Mouse (Mus musculus): ENCODE data around the gene Bmp3. TPM values are rescaled to one million over a fixed set of nuclear protein-coding genes. Genes with fewer than 3 reads are reported as not detected.

Gene Bmp3
- polyA plus RNA-seq, 1 experiment from 2014 or later: 3.2 TPM

GRCm38 (mm10) chr5:98856356-98856755 is 2.1 kb downstream of the Bmp3 start:
- 48% methylated on average over 7 of the region's 7 CpGs for WGBS
- Histone ChIP-seq H3K27ac (ENCODE audit: low read depth, low read length) (no peak overlapping the region), H3K4me1 (replicated peaks; ENCODE audit: control insufficient read depth, insufficient read depth, low read length) (no peaks in the 10 kb centered on the region), H3K4me2 (replicated peaks; ENCODE audit: low read depth) (peak overlapping the region; percentile 95), H3K27me3 (replicated peaks; ENCODE audit: control insufficient read depth, insufficient read depth, low read length) (peaks cover 17% of the 10 kb centered on the region; the same call in 1 of the 2 replicates), H3K4me3 (ENCODE audit: low read depth, low read length) (peak overlapping the region; percentile 69), H3K36me3 (ENCODE audit: control insufficient read depth, insufficient read depth) (no peaks in the 10 kb centered on the region), H3K9ac (ENCODE audit: low read depth, low read length) (0 out of 2 replicates have a peak overlapping the region, but pooled peaks have one; percentile 50), H3K9me3 (ENCODE audit: control insufficient read depth) (no peaks in the 10 kb centered on the region)
- no peak for TF ChIP-seq CTCF (IDR thresholded peaks at IDR 0.05; ENCODE audit: low read depth)
- ATAC-seq: no peak

GRCm38 (mm10) chr5:98863891-98864290 is 9.7 kb downstream of the Bmp3 start:
- 1% methylated on average over 6 of the region's 6 CpGs for WGBS
- ATAC-seq: no peak

GRCm38 (mm10) chr5:98865146-98865545 is 10.9 kb downstream of the Bmp3 start:
- Histone ChIP-seq H3K27ac (ENCODE audit: low read depth, low read length) (no peak overlapping the region), H3K4me2 (replicated peaks; ENCODE audit: low read depth) (no peak overlapping the region), H3K9me3 (ENCODE audit: control insufficient read depth) (no peaks in the 10 kb centered on the region), H3K4me1 (replicated peaks; ENCODE audit: control insufficient read depth, insufficient read depth, low read length) (no peaks in the 10 kb centered on the region), H3K36me3 (ENCODE audit: control insufficient read depth, insufficient read depth) (no peaks in the 10 kb centered on the region), H3K9ac (ENCODE audit: low read depth, low read length) (no peak overlapping the region), H3K27me3 (replicated peaks; ENCODE audit: control insufficient read depth, insufficient read depth, low read length) (no peaks in the 10 kb centered on the region), H3K4me3 (ENCODE audit: low read depth, low read length) (no peak overlapping the region)
- ATAC-seq: no peak
- no peak for TF ChIP-seq CTCF (IDR thresholded peaks at IDR 0.05; ENCODE audit: low read depth)
- WGBS: 83% methylated on average over 5 of the region's 5 CpGs

More at GRCm38 (mm10) chr5:98863891-98864290, 9.7 kb downstream of the Bmp3 start:
- H3K27ac ChIP-seq (ENCODE audit: low read depth, low read length): no peak overlapping the region
- no peak overlapping the region for H3K9ac ChIP-seq (ENCODE audit: low read depth, low read length)
- TF ChIP-seq CTCF (IDR thresholded peaks at IDR 0.05; ENCODE audit: low read depth): peak; percentile 70
- 0 out of 2 replicates have a peak overlapping the region, but pooled peaks have one; percentile 0 for H3K4me2 ChIP-seq (replicated peaks; ENCODE audit: low read depth)
- H3K27me3 ChIP-seq (replicated peaks; ENCODE audit: control insufficient read depth, insufficient read depth, low read length): no peaks in the 10 kb centered on the region
- no peaks in the 10 kb centered on the region for H3K9me3 ChIP-seq (ENCODE audit: control insufficient read depth)
- H3K36me3 ChIP-seq (ENCODE audit: control insufficient read depth, insufficient read depth): no peaks in the 10 kb centered on the region
- no peak overlapping the region for H3K4me3 ChIP-seq (ENCODE audit: low read depth, low read length)
- no peaks in the 10 kb centered on the region for H3K4me1 ChIP-seq (replicated peaks; ENCODE audit: control insufficient read depth, insufficient read depth, low read length)

- no peak for TF ChIP-seq CTCF (IDR thresholded peaks at IDR 0.05; ENCODE audit: low read depth)
- H3K9ac ChIP-seq (ENCODE audit: low read depth, low read length): no peak overlapping the region
- H3K27ac ChIP-seq (ENCODE audit: low read depth, low read length): no peak overlapping the region
- no peaks in the 10 kb centered on the region for H3K9me3 ChIP-seq (ENCODE audit: control insufficient read depth)
- H3K4me3 ChIP-seq (ENCODE audit: low read depth, low read length): no peak overlapping the region
- no peak overlapping the region for H3K4me2 ChIP-seq (replicated peaks; ENCODE audit: low read depth)
- no peak for ATAC-seq
- 70% methylated on average over 5 of the region's 5 CpGs for WGBS
- H3K4me1 ChIP-seq (replicated peaks; ENCODE audit: control insufficient read depth, insufficient read depth, low read length): no peaks in the 10 kb centered on the region
- H3K36me3 ChIP-seq (ENCODE audit: control insufficient read depth, insufficient read depth): no peaks in the 10 kb centered on the region
- H3K27me3 ChIP-seq (replicated peaks; ENCODE audit: control insufficient read depth, insufficient read depth, low read length): no peaks in the 10 kb centered on the region
Observed at GRCm38 (mm10) chr5:98876056-98876455, 21.8 kb downstream of the Bmp3 start.

GRCm38 (mm10) chr5:98878891-98879290 is 24.7 kb downstream of the Bmp3 start:
- no peak for ATAC-seq
- no peaks in the 10 kb centered on the region for H3K27me3 ChIP-seq (replicated peaks; ENCODE audit: control insufficient read depth, insufficient read depth, low read length)
- TF ChIP-seq CTCF (IDR thresholded peaks at IDR 0.05; ENCODE audit: low read depth): peak; percentile 96

GRCm38 (mm10) chr5:98882096-98882495 is 27.9 kb downstream of the Bmp3 start:
- Histone ChIP-seq H3K4me2 (replicated peaks; ENCODE audit: low read depth) (no peak overlapping the region), H3K9ac (ENCODE audit: low read depth, low read length) (no peak overlapping the region), H3K36me3 (ENCODE audit: control insufficient read depth, insufficient read depth) (no peaks in the 10 kb centered on the region), H3K9me3 (ENCODE audit: control insufficient read depth) (no peaks in the 10 kb centered on the region), H3K27me3 (replicated peaks; ENCODE audit: control insufficient read depth, insufficient read depth, low read length) (no peaks in the 10 kb centered on the region), H3K27ac (ENCODE audit: low read depth, low read length) (no peak overlapping the region), H3K4me3 (ENCODE audit: low read depth, low read length) (no peak overlapping the region), H3K4me1 (replicated peaks; ENCODE audit: control insufficient read depth, insufficient read depth, low read length) (no peaks in the 10 kb centered on the region)
- WGBS: 40% methylated on average over 3 of the region's 3 CpGs
- TF ChIP-seq CTCF (IDR thresholded peaks at IDR 0.05; ENCODE audit: low read depth): no peak
- ATAC-seq: no peak

More at GRCm38 (mm10) chr5:98878891-98879290, 24.7 kb downstream of the Bmp3 start:
- no peak overlapping the region for H3K4me3 ChIP-seq (ENCODE audit: low read depth, low read length)
- no peak overlapping the region for H3K27ac ChIP-seq (ENCODE audit: low read depth, low read length)
- no peaks in the 10 kb centered on the region for H3K36me3 ChIP-seq (ENCODE audit: control insufficient read depth, insufficient read depth)
- H3K9me3 ChIP-seq (ENCODE audit: control insufficient read depth): no peaks in the 10 kb centered on the region
- no peak overlapping the region for H3K9ac ChIP-seq (ENCODE audit: low read depth, low read length)
- no peak overlapping the region for H3K4me2 ChIP-seq (replicated peaks; ENCODE audit: low read depth)
- no peaks in the 10 kb centered on the region for H3K4me1 ChIP-seq (replicated peaks; ENCODE audit: control insufficient read depth, insufficient read depth, low read length)
